Mouse (Mus musculus): ENCODE measurements around the gene Nmral1. TPM values are rescaled to one million over a fixed set of nuclear protein-coding genes. Genes with fewer than 3 reads are reported as not detected.

Gene Nmral1
- total and polyA plus RNA-seq, 3 experiments, result 54.6 to 60.4 TPM; not detected in 1

DNA sequence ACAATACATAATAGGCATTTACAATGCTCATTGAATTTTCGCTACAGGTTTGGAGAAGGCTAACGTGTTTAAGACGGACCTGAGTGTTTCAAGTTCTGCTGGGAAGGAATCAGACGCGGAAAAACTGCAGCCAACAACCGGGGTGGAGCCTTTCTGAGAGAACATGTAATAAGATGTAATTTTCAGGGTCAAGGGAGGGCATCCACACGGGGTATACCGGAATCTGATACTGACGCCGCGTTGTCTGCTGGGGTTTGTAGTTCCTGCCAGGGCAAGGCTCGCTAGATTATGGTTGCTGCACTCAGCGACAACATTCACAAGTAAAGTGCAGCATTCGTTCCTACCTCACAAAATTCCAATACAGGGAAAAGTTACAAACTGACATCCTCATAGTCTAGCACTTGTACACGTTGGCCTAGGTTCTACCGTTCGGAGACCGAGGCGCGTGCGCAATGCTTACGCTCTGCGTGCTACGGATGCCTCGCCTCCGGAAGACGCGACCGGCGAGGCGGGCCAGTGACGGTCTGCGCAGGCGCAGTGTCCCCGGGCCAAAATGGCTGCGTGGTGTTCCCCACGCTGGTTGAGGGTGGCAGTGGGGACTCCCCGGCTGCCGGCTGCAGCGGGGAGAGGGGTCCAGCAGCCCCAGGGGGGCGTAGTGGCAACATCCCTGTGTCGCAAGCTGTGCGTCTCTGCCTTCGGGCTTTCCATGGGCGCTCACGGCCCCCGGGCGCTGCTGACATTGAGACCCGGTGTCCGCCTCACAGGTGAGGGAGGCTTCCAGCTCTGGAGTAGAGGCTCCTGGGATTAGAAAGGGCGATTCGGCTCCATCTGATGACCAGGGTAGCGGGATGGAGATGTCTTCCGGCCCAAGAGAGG lies 35.3 kb downstream of the Nmral1 start (continued):
- TF ChIP-seq ELF1 (IDR thresholded peaks at IDR 0.05; ENCODE audit: low read depth, low read length) (peak; percentile 79), ETS1 (IDR thresholded peaks at IDR 0.05; ENCODE audit: low read depth, low read length) (peak; percentile 65), CHD1 (IDR thresholded peaks at IDR 0.05; ENCODE audit: low read depth, low read length) (no peak; the same call in 1 of the 2 replicates), HCFC1 (IDR thresholded peaks at IDR 0.05; ENCODE audit: low read depth, low read length) (peak; percentile 99), RAD21 (IDR thresholded peaks at IDR 0.05; ENCODE audit: low read depth, low read length) (no peak), CHD2 (IDR thresholded peaks at IDR 0.05; ENCODE audit: low read length) (no peak; the same call in 1 of the 2 replicates), TCF12 (IDR thresholded peaks at IDR 0.05; ENCODE audit: low read depth, low read length) (peak; percentile 90), NELFE (IDR thresholded peaks at IDR 0.05; ENCODE audit: low read depth, low read length) (peak; percentile 96), UBTF (IDR thresholded peaks at IDR 0.05; ENCODE audit: borderline replicate concordance, insufficient read depth, low read depth, low read length) (no peak), MAX (IDR thresholded peaks at IDR 0.05; ENCODE audit: low read length) (peak; percentile 83), MAZ (IDR thresholded peaks at IDR 0.05; ENCODE audit: low read depth, low read length) (peak; percentile 75; the same call in 1 of the 2 replicates), ZNF384 (IDR thresholded peaks at IDR 0.05; ENCODE audit: low read depth, low read length) (no peak), USF2 (IDR thresholded peaks at IDR 0.05; ENCODE audit: borderline replicate concordance in 1 of 2, insufficient read depth in 1 of 2, low read depth in 1 of 2, low read length in 2 of 2) (no peak), ZMIZ1 (IDR thresholded peaks at IDR 0.05; ENCODE audit: low read depth, low read length) (peak; percentile 76), E2F4 (IDR thresholded peaks at IDR 0.05; ENCODE audit: borderline replicate concordance, low read depth, low read length) (peak; percentile 64; the same call in 1 of the 2 replicates), POLR2A (IDR thresholded peaks at IDR 0.05; ENCODE audit: control insufficient read depth in 1 of 2, insufficient read depth in 1 of 2, low read depth in 1 of 2, low read length in 2 of 2, poor library complexity in 1 of 2) (peak; percentile 92 to 98), JUND (IDR thresholded peaks at IDR 0.05; ENCODE audit: low read depth, low read length) (no peak), USF1 (IDR thresholded peaks at IDR 0.05; ENCODE audit: low read depth, low read length) (peak; percentile 33; the same call in 1 of the 2 replicates), GATA1 (IDR thresholded peaks at IDR 0.05; ENCODE audit: low read depth, low read length) (peak; percentile 53), TAL1 (IDR thresholded peaks at IDR 0.05; ENCODE audit: low read length) (no peak)

DNA sequence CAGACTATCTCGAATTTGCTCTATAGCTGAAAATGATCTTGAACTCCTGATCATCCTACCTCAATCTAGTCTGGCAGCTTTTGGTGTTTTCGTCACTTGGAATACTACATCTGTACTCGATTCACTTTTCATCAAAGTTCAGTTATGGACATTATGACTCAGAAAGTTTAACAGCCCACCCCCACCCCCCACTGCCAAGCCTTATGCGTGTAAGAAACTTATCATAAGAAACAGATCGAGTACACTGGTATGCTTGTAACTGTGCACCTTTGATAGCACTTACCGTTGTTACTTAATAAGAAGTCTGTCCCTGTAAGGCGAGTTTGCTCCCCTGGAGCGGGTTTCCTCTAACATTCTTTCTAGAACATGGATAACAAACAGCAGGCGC lies 36.0 kb downstream of the Nmral1 start:
- Histone ChIP-seq H3K27me3 (ENCODE audit: control insufficient read depth in 1 of 2, insufficient read depth in 2 of 2, low read length in 2 of 2) (no peaks in the 10 kb centered on the region), H3K4me1 (ENCODE audit: control insufficient read depth in 1 of 2, insufficient read depth in 2 of 2, low read length in 2 of 2) (peaks cover 2 to 17% of the 10 kb centered on the region in 2 experiments; a peak in 3 of 4 replicates), H3K9me3 (replicated peaks; ENCODE audit: insufficient read depth, low read length) (no peaks in the 10 kb centered on the region), H3K79me2 (ENCODE audit: control insufficient read depth, insufficient read depth, low read length, poor library complexity) (peaks cover 36% of the 10 kb centered on the region), H3K4me3 (ENCODE audit: control insufficient read depth in 1 of 2, insufficient read depth in 1 of 2, low read depth in 2 of 2, low read length in 2 of 2) (peak overlapping the region; percentile 57 to 76), H3K36me3 (ENCODE audit: control insufficient read depth in 1 of 2, insufficient read depth in 2 of 2, low read length in 2 of 2) (peaks cover under 1 to 37% of the 10 kb centered on the region in 2 experiments; a peak in 3 of 4 replicates), H3K9ac (ENCODE audit: control insufficient read depth, low read depth, low read length, poor library complexity, severe bottlenecking) (peak overlapping the region; percentile 82), H3K27ac (ENCODE audit: control insufficient read depth, low read depth, low read length) (peak overlapping the region; percentile 95)
- TF ChIP-seq ETS1 (IDR thresholded peaks at IDR 0.05; ENCODE audit: low read depth, low read length) (peak; percentile 34; the same call in 1 of the 2 replicates), CTCF (IDR thresholded peaks at IDR 0.05 in 2 of 3, conservative IDR thresholded peaks at IDR 0.05 in 1 of 3; ENCODE audit: control insufficient read depth in 1 of 3, insufficient read depth in 1 of 3, low read depth in 2 of 3, low read length in 3 of 3, poor library complexity in 1 of 3, severe bottlenecking in 1 of 3) (no peak), GATA1 (IDR thresholded peaks at IDR 0.05; ENCODE audit: low read depth, low read length) (peak; percentile 64), POLR2A (IDR thresholded peaks at IDR 0.05; ENCODE audit: control insufficient read depth in 1 of 2, insufficient read depth in 1 of 2, low read depth in 1 of 2, low read length in 2 of 2, poor library complexity in 1 of 2) (no peak; a peak in 1 of 4 replicates), MXI1 (IDR thresholded peaks at IDR 0.05; ENCODE audit: low read depth, low read length) (no peak), TAL1 (IDR thresholded peaks at IDR 0.05; ENCODE audit: low read length) (peak; percentile 86), CHD1 (IDR thresholded peaks at IDR 0.05; ENCODE audit: low read depth, low read length) (peak; percentile 91; the same call in 1 of the 2 replicates), UBTF (IDR thresholded peaks at IDR 0.05; ENCODE audit: borderline replicate concordance, insufficient read depth, low read depth, low read length) (no peak), RAD21 (IDR thresholded peaks at IDR 0.05; ENCODE audit: low read depth, low read length) (no peak), RCOR1 (IDR thresholded peaks at IDR 0.05; ENCODE audit: low read depth, low read length) (no peak; the same call in 1 of the 2 replicates), TCF12 (IDR thresholded peaks at IDR 0.05; ENCODE audit: low read depth, low read length) (peak; percentile 81), MYB (IDR thresholded peaks at IDR 0.05; ENCODE audit: low read depth, low read length) (peak; percentile 83), EP300 (IDR thresholded peaks at IDR 0.05; ENCODE audit: low read depth in 1 of 2, low read length in 2 of 2) (peak; percentile 82 to 90)
- DNase-seq (ENCODE audit: low read depth, low spot score), result peak; percentile 86
